Mouse (Mus musculus) midbrain, embryonic 10.5 days (tissue): ENCODE data around the gene Gipc2. TPM values are rescaled to one million over a fixed set of nuclear protein-coding genes. Genes with fewer than 3 reads are reported as not detected.

Experiments
- polyA plus RNA-seq: library from polyadenylated mRNA; unstranded; fragments of >200 nt; fragmentation: Nextera tagmentation; extraction: Ambion mirVana; gene quantifications from 2 replicates; pipeline ENCODE4 v1.2.1, GENCODE M21; 2016

The Gipc2 gene
- polyA plus RNA-seq, 1 experiment from 2014 or later, result 0.95 TPM

Other genes starting within 250 kb of the Gipc2 start
- 20.1 and 22.6 TPM in 2 replicates for gene Dnajb4, start 44.1 kb upstream of the Gipc2 start, polyA plus RNA-seq
- gene Fubp1, start 44.2 kb upstream of the Gipc2 start, polyA plus RNA-seq, result 411 and 422 TPM in 2 replicates
- 3.0 and 4.5 TPM in 2 replicates for gene Nexn, start 100.1 kb upstream of the Gipc2 start, polyA plus RNA-seq
- 17.1 and 18.2 TPM in 2 replicates for gene Miga1, start 174.2 kb upstream of the Gipc2 start, polyA plus RNA-seq
- gene Usp33, start 180.2 kb upstream of the Gipc2 start, polyA plus RNA-seq, result 47.2 and 58.8 TPM in 2 replicates
- 53.3 and 54.6 TPM in 2 replicates for gene Zzz3, start 229.2 kb upstream of the Gipc2 start, polyA plus RNA-seq